Mouse (Mus musculus) kidney, adult 2 months (tissue): ENCODE data around the gene Ifngr1.

ENCODE experiments used
- CTCF ChIP-seq: fragments of 200-500 bp; conservative IDR thresholded peaks from 2 replicates; pipeline ENCODE4 v1.5.1; 2011; ENCODE audit warnings: low read depth, mild to moderate bottlenecking, control low read depth, low read length, moderate library complexity, mixed read lengths; ENCODE audit not compliant: insufficient read depth, insufficient read length
- POLR2A ChIP-seq: fragments of 200-500 bp; IDR thresholded peaks from one replicate; pipeline ENCODE4 v1.6.1; 2011; ENCODE audit warnings: low read depth, low read length, control low read depth

- TF ChIP-seq POLR2A (no peak), CTCF (no peak)
Measured at GRCm38 (mm10) chr10:19584846-19585245, 6.9 kb upstream of the Ifngr1 start.
